Mouse (Mus musculus): ENCODE data around the gene Cdh12. TPM values are rescaled to one million over a fixed set of nuclear protein-coding genes. Genes with fewer than 3 reads are reported as not detected.

Gene Cdh12
- polyA plus RNA-seq, 1 experiment from 2014 or later: 0.05 TPM

GRCm38 (mm10) chr15:20711859-20712258 is 262.8 kb downstream of the Cdh12 start:
- H3K4me3 ChIP-seq (ENCODE audit: control insufficient read depth in 1 of 2, insufficient read depth in 1 of 2, low read depth in 1 of 2, low read length in 2 of 2): no peak overlapping the region
- no peaks in the 10 kb centered on the region for H3K36me3 ChIP-seq (ENCODE audit: control insufficient read depth, insufficient read depth, low read length)
- 78% methylated on average over 4 of the region's 4 CpGs for WGBS
- H3K27me3 ChIP-seq (ENCODE audit: control insufficient read depth, insufficient read depth, low read length): no peaks in the 10 kb centered on the region
- no peak overlapping the region for H3K9ac ChIP-seq (ENCODE audit: low read length)
- H3K4me2 ChIP-seq (ENCODE audit: low read length): no peak overlapping the region
- ATAC-seq (ENCODE audit: insufficient number of reproducible peaks, insufficient read depth, low FRiP score, low read depth): no peak
- no peak overlapping the region for H3K27ac ChIP-seq (replicated peaks in 1 of 2; ENCODE audit: control insufficient read depth in 1 of 2, insufficient read depth in 1 of 2, low read depth in 2 of 2, low read length in 2 of 2)
- no peaks in the 10 kb centered on the region for H3K9me3 ChIP-seq (ENCODE audit: control insufficient read depth, low read length)
- no peaks in the 10 kb centered on the region for H3K4me1 ChIP-seq (ENCODE audit: control insufficient read depth in 2 of 2, insufficient read depth in 2 of 2, low read length in 2 of 2)

DNA sequence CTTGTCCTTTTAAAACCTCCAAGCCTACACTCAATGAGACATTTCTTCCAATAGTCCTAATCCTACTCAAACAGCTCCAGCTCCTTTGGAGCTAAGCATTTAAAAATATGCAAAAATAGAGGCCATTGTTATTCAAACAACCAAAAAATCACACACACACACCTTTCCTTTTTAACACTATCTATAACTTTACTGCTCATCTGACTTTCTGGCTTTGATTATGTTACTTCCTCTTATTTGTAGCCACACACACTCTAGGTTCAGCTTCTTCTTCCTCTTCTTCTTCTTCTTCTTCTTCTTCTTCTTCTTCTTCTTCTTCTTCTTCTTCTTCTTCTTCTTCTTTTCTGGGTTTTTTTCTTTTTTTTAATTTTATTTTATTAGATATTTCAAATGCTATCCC is 323.2 kb downstream of the Cdh12 start:
- Histone ChIP-seq H3K36me3 (ENCODE audit: control insufficient read depth, insufficient read depth, low read length) (no peaks in the 10 kb centered on the region), H3K4me2 (ENCODE audit: low read length) (no peak overlapping the region), H3K27me3 (ENCODE audit: control insufficient read depth, insufficient read depth, low read length) (no peaks in the 10 kb centered on the region), H3K4me3 (ENCODE audit: control insufficient read depth in 1 of 2, insufficient read depth in 1 of 2, low read depth in 1 of 2, low read length in 2 of 2) (no peak overlapping the region), H3K27ac (replicated peaks in 1 of 2; ENCODE audit: control insufficient read depth in 1 of 2, insufficient read depth in 1 of 2, low read depth in 2 of 2, low read length in 2 of 2) (no peak overlapping the region), H3K9me3 (ENCODE audit: control insufficient read depth, low read length) (no peaks in the 10 kb centered on the region), H3K9ac (ENCODE audit: low read length) (no peak overlapping the region), H3K4me1 (ENCODE audit: control insufficient read depth in 2 of 2, insufficient read depth in 2 of 2, low read length in 2 of 2) (no peaks in the 10 kb centered on the region)
- no peak for ATAC-seq (ENCODE audit: insufficient number of reproducible peaks, insufficient read depth, low FRiP score, low read depth)

DNA sequence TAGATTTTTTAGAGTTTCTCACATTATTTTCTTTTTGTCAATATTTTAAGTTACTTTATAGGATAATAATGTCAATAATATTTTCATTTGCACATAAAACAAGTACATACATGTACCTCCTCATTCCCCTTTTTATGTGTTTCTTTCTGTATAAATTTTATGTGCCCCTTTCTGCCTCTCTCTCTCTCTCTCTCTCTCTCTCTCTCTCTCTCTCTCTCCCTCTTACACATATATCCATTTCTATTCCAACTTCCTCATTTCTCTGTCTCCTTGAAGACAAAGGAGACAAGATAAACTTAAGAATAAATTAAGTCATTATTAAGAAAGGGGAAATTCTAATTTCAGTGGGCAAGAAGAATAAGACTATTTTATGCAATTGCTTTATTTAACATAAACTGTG is 324.4 kb downstream of the Cdh12 start:
- H3K4me3 ChIP-seq (ENCODE audit: control insufficient read depth in 1 of 2, insufficient read depth in 1 of 2, low read depth in 1 of 2, low read length in 2 of 2): no peak overlapping the region
- no peak overlapping the region for H3K4me2 ChIP-seq (ENCODE audit: low read length)
- no peak overlapping the region for H3K27ac ChIP-seq (replicated peaks in 1 of 2; ENCODE audit: control insufficient read depth in 1 of 2, insufficient read depth in 1 of 2, low read depth in 2 of 2, low read length in 2 of 2)
- H3K36me3 ChIP-seq (ENCODE audit: control insufficient read depth, insufficient read depth, low read length): no peaks in the 10 kb centered on the region
- H3K9ac ChIP-seq (ENCODE audit: low read length): no peak overlapping the region
- H3K9me3 ChIP-seq (ENCODE audit: control insufficient read depth, low read length): no peaks in the 10 kb centered on the region
- H3K4me1 ChIP-seq (ENCODE audit: control insufficient read depth in 2 of 2, insufficient read depth in 2 of 2, low read length in 2 of 2): no peaks in the 10 kb centered on the region
- ATAC-seq (ENCODE audit: insufficient number of reproducible peaks, insufficient read depth, low FRiP score, low read depth): no peak
- H3K27me3 ChIP-seq (ENCODE audit: control insufficient read depth, insufficient read depth, low read length): no peaks in the 10 kb centered on the region

DNA sequence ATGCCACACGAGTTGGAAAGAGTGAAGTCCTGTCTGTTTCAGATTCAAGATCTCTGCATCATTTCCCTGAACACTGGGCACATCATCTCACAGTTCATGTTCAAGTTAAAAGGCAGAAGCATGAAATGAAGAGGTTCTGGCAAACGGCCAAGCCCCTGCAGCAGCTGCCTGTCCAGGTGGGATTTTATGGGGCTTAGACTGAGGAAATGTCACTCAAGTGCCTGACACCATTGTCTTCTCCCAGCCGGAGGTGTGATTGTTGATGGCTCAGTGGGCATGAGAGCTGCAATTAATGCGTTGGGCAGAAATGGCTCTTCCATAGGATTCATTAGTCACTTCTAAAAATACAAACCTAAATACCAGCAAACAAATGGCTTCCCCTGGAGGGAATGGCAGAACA is 347.9 kb downstream of the Cdh12 start:
- 21% methylated on average over 4 of the region's 4 CpGs for WGBS
- Histone ChIP-seq H3K9me3 (ENCODE audit: control insufficient read depth, low read length) (no peaks in the 10 kb centered on the region), H3K4me3 (ENCODE audit: control insufficient read depth in 1 of 2, insufficient read depth in 1 of 2, low read depth in 1 of 2, low read length in 2 of 2) (no peak overlapping the region), H3K36me3 (ENCODE audit: control insufficient read depth, insufficient read depth, low read length) (no peaks in the 10 kb centered on the region), H3K4me2 (ENCODE audit: low read length) (no peak overlapping the region), H3K27me3 (ENCODE audit: control insufficient read depth, insufficient read depth, low read length) (no peaks in the 10 kb centered on the region), H3K27ac (replicated peaks in 1 of 2; ENCODE audit: control insufficient read depth in 1 of 2, insufficient read depth in 1 of 2, low read depth in 2 of 2, low read length in 2 of 2) (no peak overlapping the region), H3K4me1 (ENCODE audit: control insufficient read depth in 2 of 2, insufficient read depth in 2 of 2, low read length in 2 of 2) (peaks cover 0 to 2% of the 10 kb centered on the region in 2 experiments; a peak in 2 of 4 replicates), H3K9ac (ENCODE audit: low read length) (no peak overlapping the region)
- ATAC-seq (ENCODE audit: insufficient number of reproducible peaks, insufficient read depth, low FRiP score, low read depth): no peak

GRCm38 (mm10) chr15:20798541-20798940 is 349.5 kb downstream of the Cdh12 start:
- H3K9ac ChIP-seq (ENCODE audit: low read length): no peak overlapping the region
- H3K4me3 ChIP-seq (ENCODE audit: control insufficient read depth in 1 of 2, insufficient read depth in 1 of 2, low read depth in 1 of 2, low read length in 2 of 2): no peak overlapping the region
- H3K27ac ChIP-seq (replicated peaks in 1 of 2; ENCODE audit: control insufficient read depth in 1 of 2, insufficient read depth in 1 of 2, low read depth in 2 of 2, low read length in 2 of 2): no peak overlapping the region
- H3K4me1 ChIP-seq (ENCODE audit: control insufficient read depth in 2 of 2, insufficient read depth in 2 of 2, low read length in 2 of 2): peaks cover 0 to 2% of the 10 kb centered on the region in 2 experiments; a peak in 2 of 4 replicates
- H3K4me2 ChIP-seq (ENCODE audit: low read length): no peak overlapping the region
- no peak for ATAC-seq (ENCODE audit: insufficient number of reproducible peaks, insufficient read depth, low FRiP score, low read depth)
- H3K27me3 ChIP-seq (ENCODE audit: control insufficient read depth, insufficient read depth, low read length): no peaks in the 10 kb centered on the region
- no peaks in the 10 kb centered on the region for H3K36me3 ChIP-seq (ENCODE audit: control insufficient read depth, insufficient read depth, low read length)
- H3K9me3 ChIP-seq (ENCODE audit: control insufficient read depth, low read length): no peaks in the 10 kb centered on the region
- WGBS: 84% methylated on average over 2 of the region's 2 CpGs

DNA sequence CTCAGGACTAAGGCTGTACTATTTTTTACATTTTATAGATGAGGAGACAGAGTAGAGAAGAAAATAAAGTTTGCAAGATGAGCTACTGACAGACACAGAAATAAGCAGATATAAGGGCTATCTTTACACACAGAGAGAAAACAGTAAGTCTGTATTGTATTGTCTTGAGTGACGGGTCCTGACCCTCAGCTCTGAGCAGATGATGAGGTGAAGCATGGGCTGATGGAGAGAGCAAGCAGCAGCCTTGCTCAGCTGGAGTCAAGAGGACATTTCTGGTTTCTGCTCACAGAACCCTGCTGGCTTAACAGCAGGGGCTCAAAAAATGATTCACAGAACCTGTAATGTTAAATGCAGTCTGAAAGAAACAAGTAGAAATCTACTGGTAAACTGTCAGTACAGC is 386.8 kb downstream of the Cdh12 start:
- Histone ChIP-seq H3K4me2 (ENCODE audit: low read length) (no peak overlapping the region), H3K9ac (ENCODE audit: low read length) (no peak overlapping the region), H3K36me3 (ENCODE audit: control insufficient read depth, insufficient read depth, low read length) (no peaks in the 10 kb centered on the region), H3K4me1 (ENCODE audit: control insufficient read depth in 2 of 2, insufficient read depth in 2 of 2, low read length in 2 of 2) (no peaks in the 10 kb centered on the region), H3K4me3 (ENCODE audit: control insufficient read depth in 1 of 2, insufficient read depth in 1 of 2, low read depth in 1 of 2, low read length in 2 of 2) (no peak overlapping the region), H3K27me3 (ENCODE audit: control insufficient read depth, insufficient read depth, low read length) (no peaks in the 10 kb centered on the region), H3K9me3 (ENCODE audit: control insufficient read depth, low read length) (no peaks in the 10 kb centered on the region), H3K27ac (replicated peaks in 1 of 2; ENCODE audit: control insufficient read depth in 1 of 2, insufficient read depth in 1 of 2, low read depth in 2 of 2, low read length in 2 of 2) (no peak overlapping the region)
- 46% methylated on average over 1 of the region's 1 CpGs for WGBS
- no peak for ATAC-seq (ENCODE audit: insufficient number of reproducible peaks, insufficient read depth, low FRiP score, low read depth)

GRCm38 (mm10) chr15:20836991-20837390 is 387.9 kb downstream of the Cdh12 start:
- no peak overlapping the region for H3K4me2 ChIP-seq (ENCODE audit: low read length)
- H3K9ac ChIP-seq (ENCODE audit: low read length): no peak overlapping the region
- ATAC-seq (ENCODE audit: insufficient number of reproducible peaks, insufficient read depth, low FRiP score, low read depth): no peak
- WGBS: 88% methylated on average over 3 of the region's 3 CpGs
- no peaks in the 10 kb centered on the region for H3K9me3 ChIP-seq (ENCODE audit: control insufficient read depth, low read length)
- no peaks in the 10 kb centered on the region for H3K4me1 ChIP-seq (ENCODE audit: control insufficient read depth in 2 of 2, insufficient read depth in 2 of 2, low read length in 2 of 2)
- no peaks in the 10 kb centered on the region for H3K36me3 ChIP-seq (ENCODE audit: control insufficient read depth, insufficient read depth, low read length)
- H3K27ac ChIP-seq (replicated peaks in 1 of 2; ENCODE audit: control insufficient read depth in 1 of 2, insufficient read depth in 1 of 2, low read depth in 2 of 2, low read length in 2 of 2): no peak overlapping the region
- no peak overlapping the region for H3K4me3 ChIP-seq (ENCODE audit: control insufficient read depth in 1 of 2, insufficient read depth in 1 of 2, low read depth in 1 of 2, low read length in 2 of 2)
- no peaks in the 10 kb centered on the region for H3K27me3 ChIP-seq (ENCODE audit: control insufficient read depth, insufficient read depth, low read length)

GRCm38 (mm10) chr15:20841479-20841878 is 392.4 kb downstream of the Cdh12 start:
- Histone ChIP-seq H3K9me3 (ENCODE audit: control insufficient read depth, low read length) (no peaks in the 10 kb centered on the region), H3K27ac (replicated peaks in 1 of 2; ENCODE audit: control insufficient read depth in 1 of 2, insufficient read depth in 1 of 2, low read depth in 2 of 2, low read length in 2 of 2) (no peak overlapping the region), H3K4me2 (ENCODE audit: low read length) (no peak overlapping the region), H3K27me3 (ENCODE audit: control insufficient read depth, insufficient read depth, low read length) (no peaks in the 10 kb centered on the region), H3K9ac (ENCODE audit: low read length) (no peak overlapping the region), H3K4me1 (ENCODE audit: control insufficient read depth in 2 of 2, insufficient read depth in 2 of 2, low read length in 2 of 2) (no peaks in the 10 kb centered on the region), H3K36me3 (ENCODE audit: control insufficient read depth, insufficient read depth, low read length) (no peaks in the 10 kb centered on the region), H3K4me3 (ENCODE audit: control insufficient read depth in 1 of 2, insufficient read depth in 1 of 2, low read depth in 1 of 2, low read length in 2 of 2) (no peak overlapping the region)
- no peak for ATAC-seq (ENCODE audit: insufficient number of reproducible peaks, insufficient read depth, low FRiP score, low read depth)
- 88% methylated on average over 5 of the region's 5 CpGs for WGBS

Measured in heart, embryonic 14.5 days (tissue).